Mouse (Mus musculus): ENCODE measurements around the gene Rnf227.

DNA sequence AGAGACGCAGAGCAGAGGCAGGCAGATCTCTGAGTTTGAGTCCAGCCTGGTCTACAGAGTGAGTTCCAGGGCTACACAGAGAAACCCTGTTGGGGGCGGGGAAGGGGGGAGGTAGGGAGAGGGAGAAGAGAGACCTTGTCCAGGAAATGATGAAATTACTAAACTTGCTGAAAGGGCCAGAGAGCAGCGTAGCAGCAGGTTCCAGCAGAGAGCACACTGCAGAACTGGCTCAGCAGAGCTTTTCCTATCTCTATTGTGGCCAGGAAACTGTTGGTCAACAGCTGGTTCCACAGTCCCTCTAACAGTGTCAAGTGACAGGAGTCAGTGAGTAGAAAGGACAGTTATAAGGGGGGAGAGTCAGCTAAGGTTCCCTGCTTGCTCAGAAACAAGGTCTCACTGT lies 39.3 kb downstream of the Rnf227 start:
- no peak for TF ChIP-seq CTCF (IDR thresholded peaks at IDR 0.05; ENCODE audit: extremely low read depth, insufficient read length, insufficient replicate concordance, low read depth, low read length)
- no peak for TF ChIP-seq POLR2A (IDR thresholded peaks at IDR 0.05; ENCODE audit: low read depth, low read length)

All from small intestine, adult 2 months (tissue).